Mouse (Mus musculus): ENCODE results near the gene Scml4. TPM values are rescaled to one million over a fixed set of nuclear protein-coding genes. Genes with fewer than 3 reads are reported as not detected.

Scml4 gene
- polyA plus RNA-seq, 1 experiment = 0.40 TPM

DNA sequence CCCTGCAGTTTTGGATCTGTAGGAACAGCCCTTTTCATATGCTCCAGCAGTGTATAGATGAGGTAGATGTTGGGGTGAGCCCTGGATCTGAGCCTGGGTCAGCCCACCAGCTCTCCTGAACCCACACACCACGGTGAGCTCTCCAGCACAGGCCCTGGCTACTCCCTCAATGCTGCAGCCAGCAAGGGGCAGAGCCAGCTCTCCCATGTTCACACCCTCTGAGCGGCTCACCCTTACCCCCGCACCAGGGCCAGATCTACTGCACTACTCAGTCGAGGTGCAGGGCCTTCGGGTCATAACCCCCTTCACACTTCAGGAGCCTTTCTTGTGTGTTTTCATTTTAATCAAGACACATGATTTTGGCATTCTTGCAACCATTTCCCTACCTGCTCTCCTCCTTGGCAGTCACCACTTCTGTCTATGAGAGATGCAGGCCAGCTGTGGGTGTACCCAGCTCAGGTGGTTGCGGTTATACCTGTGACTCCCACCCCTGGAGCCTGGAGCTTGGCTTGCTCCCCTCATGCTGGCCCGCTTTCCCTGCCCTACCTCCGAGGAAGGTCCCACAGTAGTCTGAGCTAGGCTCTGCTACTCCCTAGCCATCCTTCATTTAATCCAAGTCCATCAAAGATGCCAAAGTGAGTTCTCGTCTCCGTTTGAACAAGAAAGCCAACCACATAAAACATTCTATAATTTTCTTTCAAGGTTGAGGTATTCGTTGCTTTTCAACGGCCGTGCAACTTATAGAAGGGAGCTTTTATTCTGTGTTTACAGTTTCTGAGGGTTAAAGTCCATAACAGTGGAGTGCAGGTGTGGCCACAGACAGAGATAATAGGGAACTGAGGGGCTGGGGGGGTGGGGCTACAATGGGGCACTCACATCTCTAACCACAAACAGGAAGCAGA is 11.7 kb upstream of the Scml4 start:
- H3K4me3 ChIP-seq (ENCODE audit: insufficient read depth, low read depth, low read length) = no peak overlapping the region
- H3K27ac ChIP-seq (replicated peaks; ENCODE audit: low read depth, low read length) = no peak overlapping the region
- 0 out of 2 replicates have a peak, but pooled peaks cover 3% of the 10 kb centered on the region for H3K4me1 ChIP-seq (ENCODE audit: control insufficient read depth, insufficient read depth, insufficient read length, low read length)

DNA sequence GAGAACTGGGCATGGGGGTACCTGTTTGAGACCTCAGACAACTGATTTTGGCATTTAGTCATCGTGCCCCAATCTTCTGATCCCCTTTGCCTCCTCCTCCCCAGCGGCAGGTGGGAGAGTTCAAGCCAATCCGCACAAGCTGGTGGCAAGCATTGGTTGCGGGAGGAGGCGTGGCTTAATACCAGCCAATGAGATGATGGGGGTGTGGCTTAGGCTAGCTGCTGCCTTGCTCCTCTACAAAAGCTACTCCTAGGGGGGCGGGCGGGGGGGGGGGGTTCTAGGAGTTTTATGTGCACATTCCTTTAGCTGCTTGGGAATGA is 11.1 kb upstream of the Scml4 start:
- no peak overlapping the region for H3K4me3 ChIP-seq (ENCODE audit: insufficient read depth, low read depth, low read length)
- H3K4me1 ChIP-seq (ENCODE audit: control insufficient read depth, insufficient read depth, insufficient read length, low read length) = no peaks in the 10 kb centered on the region
- H3K27ac ChIP-seq (replicated peaks; ENCODE audit: low read depth, low read length) = no peak overlapping the region

DNA sequence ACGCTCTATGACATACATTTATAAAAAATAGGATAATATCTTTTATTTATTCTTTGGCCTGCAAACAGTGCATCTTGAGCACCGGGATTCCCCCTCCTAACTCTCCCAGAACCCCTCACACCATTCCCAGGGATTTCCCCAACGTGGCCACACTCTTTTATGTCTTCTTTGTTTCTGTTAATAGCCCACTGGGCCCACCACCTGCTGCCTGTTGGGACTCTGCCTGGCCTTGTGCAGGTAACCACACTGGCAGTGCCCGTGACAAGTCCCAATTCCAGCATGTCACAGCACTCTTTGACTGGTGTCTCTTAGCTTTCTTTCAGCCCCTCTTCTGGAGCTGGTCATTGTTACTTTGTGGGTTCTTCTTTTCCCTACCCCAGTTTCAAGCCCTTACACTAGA is 5.3 kb upstream of the Scml4 start:
- no peak overlapping the region for H3K27ac ChIP-seq (replicated peaks; ENCODE audit: low read depth, low read length)
- no peak overlapping the region for H3K4me3 ChIP-seq (ENCODE audit: insufficient read depth, low read depth, low read length)
- peaks cover 5% of the 10 kb centered on the region for H3K4me1 ChIP-seq (ENCODE audit: control insufficient read depth, insufficient read depth, insufficient read length, low read length)

DNA sequence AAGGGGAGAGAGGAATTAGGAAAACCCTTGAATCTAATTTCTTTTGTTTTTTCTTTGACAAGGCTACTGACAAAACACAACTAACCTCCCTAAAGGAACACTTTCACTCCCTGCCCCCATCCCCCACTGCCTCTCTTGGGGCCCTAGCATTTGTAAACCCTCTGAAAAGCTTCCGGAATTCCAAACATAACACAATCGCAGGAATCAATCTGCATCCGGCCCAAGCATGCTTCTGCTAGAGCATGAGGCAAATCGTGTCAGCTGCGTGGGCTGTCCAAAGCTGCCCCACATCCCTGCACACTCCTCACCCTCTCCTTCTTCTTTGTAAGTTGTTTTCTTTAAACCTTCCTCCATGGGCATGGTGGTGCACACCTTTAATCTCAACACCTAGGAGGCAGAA is 4.9 kb upstream of the Scml4 start:
- no peak overlapping the region for H3K27ac ChIP-seq (replicated peaks; ENCODE audit: low read depth, low read length)
- no peak overlapping the region for H3K4me3 ChIP-seq (ENCODE audit: insufficient read depth, low read depth, low read length)
- peaks cover 5% of the 10 kb centered on the region for H3K4me1 ChIP-seq (ENCODE audit: control insufficient read depth, insufficient read depth, insufficient read length, low read length)

DNA sequence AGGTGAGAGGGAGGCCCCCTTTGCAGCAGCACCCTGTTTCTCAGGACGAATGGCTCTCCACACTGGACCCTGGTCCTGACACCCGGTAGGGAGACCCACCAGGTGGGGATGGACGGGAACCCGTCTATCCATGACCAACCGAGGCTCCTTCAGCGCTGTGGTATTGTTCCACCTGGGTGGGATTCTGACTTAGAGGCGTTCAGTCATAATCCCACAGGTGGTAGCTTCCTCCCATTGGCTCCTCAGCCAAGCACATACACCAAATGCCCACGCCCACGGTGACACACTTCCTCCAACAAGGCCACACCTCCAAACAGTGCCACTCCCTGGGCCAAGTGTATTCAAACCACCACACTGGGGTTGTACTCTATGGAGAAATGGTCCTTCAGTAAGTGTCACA is 3.6 kb upstream of the Scml4 start:
- H3K4me3 ChIP-seq (ENCODE audit: insufficient read depth, low read depth, low read length) = no peak overlapping the region
- H3K4me1 ChIP-seq (ENCODE audit: control insufficient read depth, insufficient read depth, insufficient read length, low read length) = peaks cover 5% of the 10 kb centered on the region
- no peak overlapping the region for H3K27ac ChIP-seq (replicated peaks; ENCODE audit: low read depth, low read length)

DNA sequence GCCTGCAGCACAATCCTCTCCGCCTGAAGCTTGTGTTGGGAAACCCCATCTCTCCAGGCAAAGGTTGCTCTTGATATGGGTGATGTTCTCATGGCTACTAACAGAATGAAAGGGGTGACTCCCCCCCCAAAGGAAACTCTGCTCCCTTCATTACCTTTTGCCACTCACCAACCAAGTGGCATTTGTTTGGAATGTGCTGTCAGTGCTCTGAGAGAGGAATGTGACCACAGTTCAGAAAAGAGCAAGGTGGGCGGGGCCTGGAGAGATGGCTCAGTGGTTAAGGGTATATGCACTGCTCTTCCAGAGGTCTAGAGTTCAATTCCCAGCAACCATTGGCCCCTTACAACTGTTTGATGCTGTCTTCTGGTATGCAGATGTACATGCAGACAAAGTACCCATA is 3.1 kb upstream of the Scml4 start:
- no peak overlapping the region for H3K27ac ChIP-seq (replicated peaks; ENCODE audit: low read depth, low read length)
- peaks cover 5% of the 10 kb centered on the region for H3K4me1 ChIP-seq (ENCODE audit: control insufficient read depth, insufficient read depth, insufficient read length, low read length)
- no peak overlapping the region for H3K4me3 ChIP-seq (ENCODE audit: insufficient read depth, low read depth, low read length)

DNA sequence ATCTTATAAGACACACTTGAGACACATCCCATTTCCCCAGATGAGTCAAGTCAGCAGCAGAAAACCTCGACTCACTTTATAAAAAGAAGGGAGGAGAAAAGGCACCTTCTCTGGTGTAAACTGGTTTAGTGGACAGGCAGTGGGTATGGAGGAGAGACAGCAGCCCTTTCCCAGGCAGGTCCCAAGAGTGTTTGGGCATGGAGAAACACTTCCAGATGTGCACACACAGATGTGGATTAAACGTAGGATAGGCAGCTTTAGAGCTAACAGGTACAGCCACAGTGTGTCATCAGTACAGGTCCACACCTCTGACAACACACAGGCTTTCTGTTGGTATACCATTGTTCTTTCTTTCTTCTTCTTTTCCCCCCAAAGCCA is 400 bp upstream of the Scml4 start:
- Histone ChIP-seq H3K27ac (replicated peaks; ENCODE audit: low read depth, low read length) (no peak overlapping the region), H3K4me1 (ENCODE audit: control insufficient read depth, insufficient read depth, insufficient read length, low read length) (peaks cover 8% of the 10 kb centered on the region), H3K4me3 (ENCODE audit: insufficient read depth, low read depth, low read length) (no peak overlapping the region)

DNA sequence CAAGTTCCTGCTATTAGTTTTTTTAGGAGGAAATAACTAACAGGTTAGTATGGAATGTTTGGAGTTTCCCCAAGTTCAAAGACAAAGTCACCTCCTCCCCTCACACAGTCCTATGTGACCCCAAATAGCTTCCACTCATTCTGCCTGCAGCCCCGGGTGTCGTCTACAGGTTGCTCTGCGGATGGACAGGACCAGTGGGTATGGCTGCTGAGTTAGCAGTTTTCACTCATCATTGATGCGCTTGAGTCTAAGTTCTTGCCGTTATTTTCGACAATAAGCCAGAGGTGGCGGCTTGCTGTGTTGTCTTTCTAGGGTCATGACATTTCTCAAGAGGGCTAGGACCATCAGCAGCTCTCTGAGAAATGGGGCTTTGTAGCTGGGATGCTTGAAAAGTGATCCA is 1.3 kb downstream of the Scml4 start:
- no peak overlapping the region for H3K27ac ChIP-seq (replicated peaks; ENCODE audit: low read depth, low read length)
- H3K4me1 ChIP-seq (ENCODE audit: control insufficient read depth, insufficient read depth, insufficient read length, low read length) = peaks cover 4% of the 10 kb centered on the region; the same call in 1 of the 2 replicates
- H3K4me3 ChIP-seq (ENCODE audit: insufficient read depth, low read depth, low read length) = no peak overlapping the region

DNA sequence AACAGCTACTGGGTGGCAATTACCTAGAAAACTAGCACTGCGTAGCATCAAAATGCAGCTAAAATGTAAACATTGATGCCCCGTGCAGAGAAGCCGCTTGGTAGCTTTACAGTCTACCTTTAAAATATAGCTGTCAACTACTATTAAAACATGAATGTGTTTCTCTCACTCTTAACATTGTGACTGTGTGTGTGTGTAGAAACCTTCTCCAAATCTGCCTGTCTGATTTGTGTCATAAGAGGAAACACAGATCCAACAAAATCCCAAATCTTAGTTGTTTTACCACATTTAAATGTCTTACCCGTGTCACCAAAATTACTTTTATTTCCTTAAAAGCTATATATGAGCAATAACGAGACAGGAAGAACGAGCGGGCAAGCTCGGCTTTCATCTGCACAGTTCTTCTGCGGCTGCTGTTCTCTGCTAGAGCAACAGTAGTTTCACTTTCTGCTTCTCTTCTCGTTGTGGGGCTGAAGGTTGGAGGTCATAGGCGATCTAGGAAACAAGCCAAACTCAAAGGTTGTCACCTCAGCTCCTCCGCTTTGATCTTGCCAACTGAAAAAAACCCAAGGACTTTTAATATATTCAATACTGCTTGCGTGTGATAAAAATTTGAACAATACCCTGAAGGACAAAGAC is 2.1 kb downstream of the Scml4 start:
- Histone ChIP-seq H3K4me3 (ENCODE audit: insufficient read depth, low read depth, low read length) (peak overlapping the region; percentile 43), H3K4me1 (ENCODE audit: control insufficient read depth, insufficient read depth, insufficient read length, low read length) (peaks cover 4% of the 10 kb centered on the region; the same call in 1 of the 2 replicates), H3K27ac (replicated peaks; ENCODE audit: low read depth, low read length) (no peak overlapping the region)

DNA sequence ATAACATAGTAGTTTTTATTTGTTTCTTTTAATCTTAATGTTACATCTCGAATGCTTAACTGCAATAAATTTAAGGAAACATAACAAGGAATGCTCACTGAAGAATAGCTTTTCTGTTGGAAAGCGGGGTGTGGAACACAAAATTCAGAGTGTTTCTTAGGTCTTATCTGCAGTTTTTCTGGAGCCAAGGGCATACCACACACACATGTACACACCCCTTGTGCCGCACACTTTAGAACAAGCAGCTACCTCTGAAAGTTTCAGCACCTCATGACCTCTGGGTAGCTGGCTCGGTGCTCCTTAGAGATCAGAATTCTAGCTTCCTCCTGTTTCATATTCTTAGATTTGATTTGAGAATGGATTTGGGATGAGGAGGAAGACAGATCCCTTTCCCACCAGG is 2.6 kb downstream of the Scml4 start:
- peaks cover 4% of the 10 kb centered on the region; the same call in 1 of the 2 replicates for H3K4me1 ChIP-seq (ENCODE audit: control insufficient read depth, insufficient read depth, insufficient read length, low read length)
- H3K4me3 ChIP-seq (ENCODE audit: insufficient read depth, low read depth, low read length) = 0 out of 2 replicates have a peak overlapping the region, but pooled peaks have one; percentile 10
- H3K27ac ChIP-seq (replicated peaks; ENCODE audit: low read depth, low read length) = no peak overlapping the region

DNA sequence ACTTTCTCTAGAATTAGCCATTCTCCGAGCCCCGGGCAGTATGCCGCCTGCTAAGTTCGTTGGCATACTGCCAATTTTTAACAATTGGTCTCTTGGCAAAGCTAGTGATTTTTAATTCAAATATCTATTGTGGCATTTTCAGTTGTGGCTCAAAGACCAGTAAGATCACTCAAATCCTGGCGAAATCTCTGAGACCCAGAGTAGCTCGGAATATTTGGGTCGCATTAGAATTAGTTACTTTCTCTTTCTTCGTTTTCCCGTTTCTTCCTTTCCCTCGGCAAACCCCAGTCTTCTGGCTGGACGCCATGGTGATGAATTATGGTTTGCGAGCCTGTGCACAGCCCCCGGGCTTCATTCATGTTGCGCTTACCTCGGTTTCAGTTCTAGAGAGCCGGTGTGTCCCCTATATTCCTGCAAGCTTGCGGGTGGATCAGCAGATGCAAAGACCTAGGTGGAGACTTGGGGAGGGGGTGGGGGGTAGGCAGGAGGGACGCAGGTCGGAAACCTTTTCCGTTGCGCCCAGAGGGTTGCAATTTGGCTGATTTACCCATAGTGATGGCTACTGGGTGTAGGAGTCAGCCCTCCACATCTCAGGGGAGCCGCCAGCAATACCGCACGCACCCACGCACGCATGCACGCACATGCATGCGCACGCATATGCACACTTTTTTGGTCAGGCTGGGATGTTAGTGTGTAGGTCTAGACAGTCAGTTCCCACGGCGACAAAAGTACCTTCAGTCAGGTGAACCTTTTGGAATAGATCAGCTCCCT is 3.6 kb downstream of the Scml4 start:
- Histone ChIP-seq H3K4me3 (ENCODE audit: insufficient read depth, low read depth, low read length) (peak overlapping the region; percentile 52), H3K27ac (replicated peaks; ENCODE audit: low read depth, low read length) (no peak overlapping the region), H3K4me1 (ENCODE audit: control insufficient read depth, insufficient read depth, insufficient read length, low read length) (peaks cover 4% of the 10 kb centered on the region; the same call in 1 of the 2 replicates)

DNA sequence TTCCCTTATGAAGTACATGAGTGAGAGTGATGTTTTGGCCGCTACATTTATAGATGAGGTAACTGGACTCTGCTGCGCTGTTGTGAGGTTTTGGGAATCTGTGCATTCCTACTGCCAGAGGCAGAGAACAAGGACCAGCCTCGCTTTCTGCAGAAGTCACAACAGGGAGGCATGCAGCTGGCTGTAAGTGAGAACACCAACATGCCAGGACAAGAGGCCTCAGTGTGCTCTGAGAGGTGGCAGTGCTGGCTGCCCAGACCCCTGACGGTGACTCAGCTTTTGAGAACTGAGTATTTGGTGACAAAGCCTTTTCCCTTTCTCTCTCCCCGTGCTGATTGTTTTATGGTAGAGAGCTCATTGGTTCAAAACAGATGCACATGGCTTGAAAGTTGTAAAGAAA is 4.5 kb downstream of the Scml4 start:
- Histone ChIP-seq H3K4me1 (ENCODE audit: control insufficient read depth, insufficient read depth, insufficient read length, low read length) (peaks cover 4% of the 10 kb centered on the region; the same call in 1 of the 2 replicates), H3K4me3 (ENCODE audit: insufficient read depth, low read depth, low read length) (no peak overlapping the region), H3K27ac (replicated peaks; ENCODE audit: low read depth, low read length) (no peak overlapping the region)

DNA sequence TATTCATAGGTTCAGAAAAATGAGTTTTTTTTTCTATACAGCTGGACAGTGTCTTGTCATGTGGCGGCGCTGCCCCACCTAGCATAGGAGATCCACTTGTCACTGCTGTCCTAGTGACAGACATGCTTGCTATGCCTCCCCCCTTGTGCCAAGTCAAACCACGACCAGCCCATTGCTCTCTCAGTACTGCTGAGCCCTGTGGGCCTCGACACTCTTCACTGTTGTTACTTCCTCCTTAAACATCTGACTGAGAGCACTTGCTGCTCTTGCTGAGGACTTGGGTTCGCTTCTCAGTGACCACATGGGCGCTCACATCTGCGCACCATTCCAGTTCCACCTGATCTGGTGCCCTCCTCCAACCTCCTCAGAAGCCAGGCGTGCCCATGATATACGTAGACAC is 8.2 kb downstream of the Scml4 start:
- no peaks in the 10 kb centered on the region for H3K4me1 ChIP-seq (ENCODE audit: control insufficient read depth, insufficient read depth, insufficient read length, low read length)
- no peak overlapping the region for H3K27ac ChIP-seq (replicated peaks; ENCODE audit: low read depth, low read length)
- H3K4me3 ChIP-seq (ENCODE audit: insufficient read depth, low read depth, low read length) = no peak overlapping the region

DNA sequence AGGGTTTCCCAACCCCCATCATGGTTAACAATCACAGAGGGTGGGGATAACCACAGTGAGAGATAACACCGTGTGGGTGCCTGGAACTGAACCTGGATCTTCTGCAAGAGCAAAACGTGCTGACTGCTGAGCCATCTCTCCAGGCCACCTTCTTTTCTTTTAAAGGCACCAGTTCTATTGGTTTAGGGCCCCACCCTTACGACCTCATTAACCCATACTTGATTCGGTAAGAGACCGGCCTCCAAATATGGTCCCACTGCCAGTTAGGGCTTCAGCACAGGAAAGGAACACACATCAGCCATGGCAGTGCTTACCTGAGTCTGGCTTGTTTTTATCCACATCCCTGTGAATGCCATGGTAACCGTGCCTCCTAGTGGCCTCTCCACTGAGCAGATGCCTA is 9.3 kb downstream of the Scml4 start:
- no peak overlapping the region for H3K4me3 ChIP-seq (ENCODE audit: insufficient read depth, low read depth, low read length)
- H3K4me1 ChIP-seq (ENCODE audit: control insufficient read depth, insufficient read depth, insufficient read length, low read length) = no peaks in the 10 kb centered on the region
- H3K27ac ChIP-seq (replicated peaks; ENCODE audit: low read depth, low read length) = no peak overlapping the region

DNA sequence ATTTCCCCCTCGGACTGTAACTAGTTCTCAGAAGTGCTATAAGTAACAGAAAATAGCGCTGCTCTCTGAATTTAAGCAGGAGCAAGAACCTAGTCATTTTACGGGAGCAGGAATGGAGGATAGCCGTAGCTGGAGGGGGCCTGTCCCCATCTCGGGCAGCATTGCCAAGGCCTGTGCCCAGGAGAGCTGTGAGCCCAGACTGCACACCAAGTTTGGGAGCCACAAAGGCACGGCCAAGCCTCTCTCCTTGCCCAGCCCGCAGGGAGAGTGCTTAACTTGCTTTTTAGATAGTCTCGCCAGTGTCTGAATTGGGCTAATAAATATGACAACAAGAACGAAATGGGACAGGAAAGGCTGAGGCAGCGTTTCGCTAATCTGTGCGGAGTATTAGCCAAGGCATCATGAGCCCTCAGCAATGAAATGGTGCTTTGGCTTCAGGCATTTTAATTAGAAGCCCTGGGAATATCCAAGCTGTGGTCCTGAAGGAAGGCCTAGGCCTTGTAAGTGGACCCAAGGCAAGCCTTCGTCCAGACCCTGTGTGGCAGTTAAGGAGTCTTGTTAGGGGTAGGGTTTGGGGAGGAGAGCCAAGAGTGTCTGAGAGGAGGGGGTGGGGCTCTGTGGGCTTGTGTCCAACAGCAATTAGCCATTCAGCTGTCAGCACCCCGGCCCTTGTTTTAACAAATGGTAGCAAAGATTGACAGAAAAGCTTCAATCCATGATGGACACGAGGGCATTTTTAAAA is 12.3 kb downstream of the Scml4 start:
- H3K4me1 ChIP-seq (ENCODE audit: control insufficient read depth, insufficient read depth, insufficient read length, low read length) = no peaks in the 10 kb centered on the region
- H3K4me3 ChIP-seq (ENCODE audit: insufficient read depth, low read depth, low read length) = no peak overlapping the region
- H3K27ac ChIP-seq (replicated peaks; ENCODE audit: low read depth, low read length) = no peak overlapping the region

All from brown adipose tissue, adult 24 weeks (tissue).